Mouse (Mus musculus): ENCODE measurements around the gene Anxa8. TPM values are rescaled to one million over a fixed set of nuclear protein-coding genes. Genes with fewer than 3 reads are reported as not detected.

Anxa8 gene
- polyA plus RNA-seq (2015; fragmentation: Nextera tagmentation; extraction: Ambion mirVana) = 0.16 TPM in 1 of 2 replicates, not detected in the other

GRCm38 (mm10) chr14:34085731-34086130, at the start of gene Anxa8:
TSS of gene Anxa8 (plus strand) at chr14:34085981.
- H3K27me3 ChIP-seq = 0 out of 2 replicates have a peak, but pooled peaks cover 3% of the 10 kb centered on the region
- H3K9me3 ChIP-seq = no peaks in the 10 kb centered on the region
- no peak for ATAC-seq (ENCODE audit: low FRiP score, low read depth)
- no peak within 1 kb of the TSS for H3K4me3 ChIP-seq
- no peak within 1 kb of the TSS for H3K9ac ChIP-seq
- no peaks in the 10 kb centered on the region for H3K4me1 ChIP-seq (replicated peaks)
- no peaks in the 10 kb centered on the region for H3K36me3 ChIP-seq
- H3K4me2 ChIP-seq = no peak within 1 kb of the TSS
- H3K27ac ChIP-seq (replicated peaks) = no peak within 1 kb of the TSS
- 71% methylated on average over 4 of the region's 4 CpGs for WGBS

- no peak for ATAC-seq (ENCODE audit: low FRiP score, low read depth)
- 83% methylated on average over 4 of the region's 4 CpGs for WGBS
These were observed 44.5 kb upstream of the Anxa8 start for GRCm38 (mm10) chr14:34041241-34041640.

GRCm38 (mm10) chr14:34043341-34043740, 42.4 kb upstream of the Anxa8 start:
- Histone ChIP-seq H3K36me3 (no peaks in the 10 kb centered on the region), H3K27ac (replicated peaks) (no peak overlapping the region), H3K9me3 (no peaks in the 10 kb centered on the region), H3K4me1 (replicated peaks) (no peaks in the 10 kb centered on the region), H3K4me2 (no peak overlapping the region), H3K9ac (no peak overlapping the region), H3K27me3 (no peaks in the 10 kb centered on the region), H3K4me3 (no peak overlapping the region)
- no peak for ATAC-seq (ENCODE audit: low FRiP score, low read depth)
- 68% methylated on average over 3 of the region's 3 CpGs for WGBS

More at GRCm38 (mm10) chr14:34041241-34041640, 44.5 kb upstream of the Anxa8 start:
- no peak overlapping the region for H3K27ac ChIP-seq (replicated peaks)
- H3K4me1 ChIP-seq (replicated peaks) = no peaks in the 10 kb centered on the region
- H3K4me3 ChIP-seq = no peak overlapping the region
- H3K9ac ChIP-seq = no peak overlapping the region
- H3K36me3 ChIP-seq = no peaks in the 10 kb centered on the region
- no peaks in the 10 kb centered on the region for H3K27me3 ChIP-seq
- H3K9me3 ChIP-seq = no peaks in the 10 kb centered on the region
- no peak overlapping the region for H3K4me2 ChIP-seq

GRCm38 (mm10) chr14:34050101-34050779, 35.5 kb upstream of the Anxa8 start:
- Histone ChIP-seq H3K36me3 (no peaks in the 10 kb centered on the region), H3K9ac (no peak overlapping the region), H3K9me3 (no peaks in the 10 kb centered on the region), H3K4me1 (replicated peaks) (no peaks in the 10 kb centered on the region), H3K27me3 (no peaks in the 10 kb centered on the region), H3K27ac (replicated peaks) (no peak overlapping the region), H3K4me2 (no peak overlapping the region), H3K4me3 (no peak overlapping the region)
- ATAC-seq (ENCODE audit: low FRiP score, low read depth) = no peak
- WGBS = 74% methylated on average over 5 of the region's 5 CpGs

- no peaks in the 10 kb centered on the region for H3K4me1 ChIP-seq (replicated peaks)
- H3K36me3 ChIP-seq = no peaks in the 10 kb centered on the region
- H3K9me3 ChIP-seq = no peaks in the 10 kb centered on the region
- ATAC-seq (ENCODE audit: low FRiP score, low read depth) = no peak
- H3K27ac ChIP-seq (replicated peaks) = no peak within 1 kb of the TSS
- H3K4me3 ChIP-seq = no peak within 1 kb of the TSS
- no peak within 1 kb of the TSS for H3K4me2 ChIP-seq
- no peaks in the 10 kb centered on the region for H3K27me3 ChIP-seq
- no peak within 1 kb of the TSS for H3K9ac ChIP-seq
- 96% methylated on average over 6 of the region's 6 CpGs for WGBS
These were observed 33.3 kb upstream of the Anxa8 start, which contains the start of gene Antxrl for GRCm38 (mm10) chr14:34052516-34052915. TSS of gene Antxrl (plus strand) at chr14:34052707.

GRCm38 (mm10) chr14:34071665-34072064, 14.1 kb upstream of the Anxa8 start:
- H3K27me3 ChIP-seq = no peaks in the 10 kb centered on the region
- WGBS = 77% methylated on average over 6 of the region's 6 CpGs
- no peak for ATAC-seq (ENCODE audit: low FRiP score, low read depth)
- H3K27ac ChIP-seq (replicated peaks) = no peak overlapping the region
- no peaks in the 10 kb centered on the region for H3K9me3 ChIP-seq
- H3K4me1 ChIP-seq (replicated peaks) = no peaks in the 10 kb centered on the region
- H3K9ac ChIP-seq = no peak overlapping the region
- no peaks in the 10 kb centered on the region for H3K36me3 ChIP-seq
- H3K4me3 ChIP-seq = no peak overlapping the region
- H3K4me2 ChIP-seq = no peak overlapping the region

- no peak for ATAC-seq (ENCODE audit: low FRiP score, low read depth)
- H3K4me1 ChIP-seq (replicated peaks) = no peaks in the 10 kb centered on the region
- no peaks in the 10 kb centered on the region for H3K9me3 ChIP-seq
- no peak overlapping the region for H3K4me2 ChIP-seq
- no peak overlapping the region for H3K4me3 ChIP-seq
- no peak overlapping the region for H3K27ac ChIP-seq (replicated peaks)
- H3K36me3 ChIP-seq = no peaks in the 10 kb centered on the region
- no peaks in the 10 kb centered on the region for H3K27me3 ChIP-seq
- 27% methylated on average over 4 of the region's 4 CpGs for WGBS
- no peak overlapping the region for H3K9ac ChIP-seq
These were observed 10.4 kb upstream of the Anxa8 start for GRCm38 (mm10) chr14:34075346-34075745.

- Histone ChIP-seq H3K4me1 (replicated peaks) (no peaks in the 10 kb centered on the region), H3K27ac (replicated peaks) (no peak overlapping the region), H3K4me3 (no peak overlapping the region), H3K9me3 (no peaks in the 10 kb centered on the region), H3K9ac (no peak overlapping the region), H3K36me3 (no peaks in the 10 kb centered on the region), H3K27me3 (no peaks in the 10 kb centered on the region), H3K4me2 (no peak overlapping the region)
- ATAC-seq (ENCODE audit: low FRiP score, low read depth) = no peak
- 48% methylated on average over 5 of the region's 5 CpGs for WGBS
These were observed 8.6 kb upstream of the Anxa8 start for GRCm38 (mm10) chr14:34077222-34077621.

GRCm38 (mm10) chr14:34078293-34078692, 7.5 kb upstream of the Anxa8 start:
- no peak for ATAC-seq (ENCODE audit: low FRiP score, low read depth)

GRCm38 (mm10) chr14:34080321-34080997, 5.3 kb upstream of the Anxa8 start:
- Histone ChIP-seq H3K4me3 (no peak overlapping the region), H3K4me1 (replicated peaks) (no peaks in the 10 kb centered on the region), H3K27me3 (0 out of 2 replicates have a peak, but pooled peaks cover 1% of the 10 kb centered on the region), H3K4me2 (no peak overlapping the region), H3K27ac (replicated peaks) (no peak overlapping the region), H3K36me3 (no peaks in the 10 kb centered on the region), H3K9ac (no peak overlapping the region), H3K9me3 (no peaks in the 10 kb centered on the region)
- 9% methylated on average over 11 of the region's 11 CpGs for WGBS
- ATAC-seq (ENCODE audit: low FRiP score, low read depth) = peak; percentile 82

More at GRCm38 (mm10) chr14:34078293-34078692, 7.5 kb upstream of the Anxa8 start:
- no peaks in the 10 kb centered on the region for H3K36me3 ChIP-seq
- H3K27ac ChIP-seq (replicated peaks) = no peak overlapping the region
- H3K4me3 ChIP-seq = no peak overlapping the region
- H3K4me2 ChIP-seq = no peak overlapping the region
- no peaks in the 10 kb centered on the region for H3K4me1 ChIP-seq (replicated peaks)
- H3K9me3 ChIP-seq = no peaks in the 10 kb centered on the region
- no peaks in the 10 kb centered on the region for H3K27me3 ChIP-seq
- WGBS = 70% methylated on average over 4 of the region's 4 CpGs
- H3K9ac ChIP-seq = no peak overlapping the region

GRCm38 (mm10) chr14:34086806-34087205, 1.0 kb downstream of the Anxa8 start:
- no peak overlapping the region for H3K4me3 ChIP-seq
- H3K4me1 ChIP-seq (replicated peaks) = no peaks in the 10 kb centered on the region
- no peaks in the 10 kb centered on the region for H3K36me3 ChIP-seq
- 72% methylated on average over 4 of the region's 4 CpGs for WGBS
- no peaks in the 10 kb centered on the region for H3K9me3 ChIP-seq
- 0 out of 2 replicates have a peak, but pooled peaks cover 3% of the 10 kb centered on the region for H3K27me3 ChIP-seq
- no peak overlapping the region for H3K27ac ChIP-seq (replicated peaks)
- H3K4me2 ChIP-seq = no peak overlapping the region
- no peak overlapping the region for H3K9ac ChIP-seq
- no peak for ATAC-seq (ENCODE audit: low FRiP score, low read depth)

GRCm38 (mm10) chr14:34087856-34088398, 2.1 kb downstream of the Anxa8 start:
- no peaks in the 10 kb centered on the region for H3K9me3 ChIP-seq
- H3K4me2 ChIP-seq = no peak overlapping the region
- H3K9ac ChIP-seq = no peak overlapping the region
- H3K27me3 ChIP-seq = 0 out of 2 replicates have a peak, but pooled peaks cover 3% of the 10 kb centered on the region
- H3K4me1 ChIP-seq (replicated peaks) = no peaks in the 10 kb centered on the region
- H3K4me3 ChIP-seq = no peak overlapping the region
- H3K27ac ChIP-seq (replicated peaks) = no peak overlapping the region
- no peak for ATAC-seq (ENCODE audit: low FRiP score, low read depth)
- 89% methylated on average over 2 of the region's 2 CpGs for WGBS
- no peaks in the 10 kb centered on the region for H3K36me3 ChIP-seq
